Mouse (Mus musculus) liver, adult 2 months (tissue): ENCODE results near the gene Zbtb41.

Experiments
- CTCF ChIP-seq: fragments of 200-500 bp; IDR thresholded peaks from 2 replicates; pipeline ENCODE4 v1.5.1; 2011; ENCODE audit warnings: low read depth, low read length, control low read depth
- POLR2A ChIP-seq: fragments of 200-500 bp; IDR thresholded peaks from 2 replicates; pipeline ENCODE4 v1.6.1; 2011; ENCODE audit warnings: low read length, control low read depth; ENCODE audit not compliant: insufficient read depth; ENCODE audit errors: extremely low read depth

- TF ChIP-seq POLR2A (no peak), CTCF (no peak)
Observed at GRCm38 (mm10) chr1:139495408-139495807, 73.3 kb downstream of the Zbtb41 start.
